Comparison of ENCODE assay signal across 12 mouse cellular contexts in genomic region chr4:139789772-139790171, GRCm38 (mm10). TPM values are rescaled to one million over a fixed set of nuclear protein-coding genes. Genes with fewer than 3 reads are reported as not detected.
DNase-seq lines count a peak whose midpoint lies in the region; TF ChIP-seq lines count a peak whose summit lies in the region.
"Had no signal": no experiment of that assay in that cellular context is flagged by ENCODE, and none has a peak within 500 bp of the region (broad histone marks: within the 10 kb centered on the region; RNA-seq: fewer than 3 reads in every experiment).

No protein-coding gene starts in this region.

- in situ Hi-C loops in CH12.LX (cut with MboI; ENCODE audit: low pct_ligation_motif_present, low pct_unique_long_range_greater_than_20kb, low sequenced_read_pairs) = no loop called here

- WGBS in kidney, adult 2 months = 80% methylated on average over 7 of the region's 7 CpGs

- TF ChIP-seq EP300 in CH12.LX (IDR thresholded peaks at IDR 0.05; ENCODE audit: low read length) = no peak

- H3K27me3 ChIP-seq in kidney, adult 2 months (replicated peaks; ENCODE audit: control insufficient read depth, insufficient read depth, low read length) = no peaks in the 10 kb centered on the region
- peaks cover 38% of the 10 kb centered on the region for H3K27me3 ChIP-seq in CH12.LX (replicated peaks)
- H3K27me3 ChIP-seq: liver, embryonic 15.5 days; midbrain, embryonic 15.5 days had no signal

- no peaks in the 10 kb centered on the region for H3K4me1 ChIP-seq in kidney, adult 2 months (ENCODE audit: control insufficient read depth, insufficient read depth, low read length)
- H3K4me1 ChIP-seq in CH12.LX (ENCODE audit: control insufficient read depth in 1 of 2, insufficient read depth in 2 of 2) = no peaks in the 10 kb centered on the region
- H3K4me1 ChIP-seq: liver, embryonic 15.5 days had no signal

- dilution Hi-C loops in CH12.LX (cut with MboI; ENCODE audit: extremely low pct_ligation_motif_present, extremely low pct_unique_long_range_greater_than_20kb, low sequenced_read_pairs) = no loop called here

- DNase-seq in kidney, adult 2 months = no peak
- DNase-seq in kidney, postnatal 14 days = no peak
- DNase-seq in 3T3-L1 (ENCODE audit: low read depth, low spot score) (peak; percentile 29), CH12.LX (ENCODE audit: extremely low read depth) (peak; percentile 20)
- peak; percentile 8 for DNase-seq in c-Kit-positive CD71-positive TER-119-positive erythroid progenitor cells, embryonic 14.5 days (ENCODE audit: low spot score)
- DNase-seq in urinary bladder, adult 2 months (ENCODE audit: low spot score) = no peak
- DNase-seq in cerebellum, postnatal 4 days (ENCODE audit: low spot score in 2 of 2) = no peak
- DNase-seq in layer of hippocampus, adult 18-20 months (ENCODE audit: low spot score in 2 of 2) = no peak

- H3K27ac ChIP-seq in kidney, adult 2 months (ENCODE audit: insufficient read depth, low read depth, low read length) = no peak overlapping the region
- H3K27ac ChIP-seq in CH12.LX (ENCODE audit: insufficient read depth, low read depth) = no peak overlapping the region
- H3K27ac ChIP-seq: liver, embryonic 15.5 days; midbrain, embryonic 15.5 days had no signal

- no peak overlapping the region for H3K4me2 ChIP-seq in CH12.LX (ENCODE audit: insufficient read depth, low read depth, poor library complexity, severe bottlenecking)
- H3K4me2 ChIP-seq: heart, embryonic 11.5 days; liver, embryonic 15.5 days; midbrain, embryonic 15.5 days had no signal

- no peaks in the 10 kb centered on the region for H3K79me2 ChIP-seq in CH12.LX (replicated peaks; ENCODE audit: control insufficient read depth, extremely low read depth, insufficient read depth, poor library complexity, severe bottlenecking)

- no peak overlapping the region for H3K9ac ChIP-seq in CH12.LX (ENCODE audit: insufficient read depth, low read depth)
- H3K9ac ChIP-seq: liver, embryonic 15.5 days; midbrain, embryonic 15.5 days had no signal

- TF ChIP-seq POLR2A in kidney, adult 2 months (IDR thresholded peaks at IDR 0.05; ENCODE audit: low read depth, low read length) = no peak
- no peak for TF ChIP-seq POLR2A in CH12.LX (IDR thresholded peaks at IDR 0.05; ENCODE audit: low read depth, low read length)

- no peaks in the 10 kb centered on the region for H3K36me3 ChIP-seq in kidney, adult 2 months (ENCODE audit: control insufficient read depth, insufficient read depth, low read length)
- no peaks in the 10 kb centered on the region for H3K36me3 ChIP-seq in CH12.LX (replicated peaks in 1 of 2; ENCODE audit: control insufficient read depth in 1 of 2, insufficient read depth in 1 of 2, low read length in 1 of 2)
- H3K36me3 ChIP-seq: liver, embryonic 15.5 days; midbrain, embryonic 15.5 days had no signal

- peak; percentile 36; the same call in 1 of the 2 replicates for TF ChIP-seq CTCF in kidney, adult 2 months (conservative IDR thresholded peaks at IDR 0.05; ENCODE audit: insufficient read depth, insufficient read length, low read depth, low read length)
- TF ChIP-seq CTCF in CH12.LX (conservative IDR thresholded peaks at IDR 0.05 in 1 of 2, IDR thresholded peaks at IDR 0.05 in 1 of 2; ENCODE audit: low read depth in 2 of 2, low read length in 2 of 2) = peak in 1 of 2 experiments; percentile 52; a peak in 2 of 4 replicates

- H3K4me3 ChIP-seq in kidney, adult 2 months (ENCODE audit: insufficient read depth, low read depth, low read length) = no peak overlapping the region
- H3K4me3 ChIP-seq in CH12.LX (replicated peaks in 1 of 3; ENCODE audit: low read depth in 2 of 3, low read length in 2 of 3, poor library complexity in 1 of 3) = no peak overlapping the region
- H3K4me3 ChIP-seq: liver, embryonic 15.5 days; midbrain, embryonic 15.5 days had no signal

- peaks cover 12% of the 10 kb centered on the region for H3K9me3 ChIP-seq in CH12.LX (replicated peaks; ENCODE audit: low read length)
- H3K9me3 ChIP-seq: liver, embryonic 15.5 days; midbrain, embryonic 15.5 days had no signal

- TF ChIP-seq RAD21 in CH12.LX (IDR thresholded peaks at IDR 0.05; ENCODE audit: low read depth, low read length) = peak; percentile 20

TF ChIP-seq in CH12.LX, 34 proteins besides CTCF, POLR2A, EP300 and RAD21:
- TF ChIP-seq MAFK (IDR thresholded peaks at IDR 0.05; ENCODE audit: insufficient replicate concordance, low read length) (no peak), USF2 (conservative IDR thresholded peaks at IDR 0.05; ENCODE audit: low read depth, low read length) (peak; percentile 43), CHD2 (IDR thresholded peaks at IDR 0.05; ENCODE audit: low read length) (no peak), ELF1 (IDR thresholded peaks at IDR 0.05; ENCODE audit: low read depth, low read length) (no peak), MAZ (IDR thresholded peaks at IDR 0.05; ENCODE audit: low read depth, low read length) (no peak), BHLHE40 (IDR thresholded peaks at IDR 0.05; ENCODE audit: low read depth, low read length) (peak; percentile 35; the same call in 1 of the 2 replicates), MYC (IDR thresholded peaks at IDR 0.05; ENCODE audit: low read depth, low read length) (no peak)

RNA-seq across cellular contexts. Expression of gene Pax7, which starts 43.6 kb away (rescaled TPM):
- polyA plus RNA-seq in kidney, adult 2 months (2012; rRNA removed) = 0.06 TPM in 1 of 2 replicates, not detected in the other
- total RNA-seq in CH12.LX (2012; rRNA removed) = not detected in 2 replicates
- total RNA-seq in CH12.LX (2014; rRNA removed) = not detected in 2 replicates
- polyA plus RNA-seq in CH12.LX (2012; ENCODE audit: insufficient read length, low read depth) = not detected in 2 replicates
- not detected in 2 replicates for polyA plus RNA-seq in urinary bladder, adult 2 months (2012; rRNA removed)
- total RNA-seq in layer of hippocampus, adult 18-20 months (2021) = not detected
- polyA plus RNA-seq: inflammation-experienced regulatory T-cells, adult 6 months had no signal

Comparison
In these comparisons a context has a peak if more than half of its experiments do, and no peak if none do; other contexts are left out.
1. DNase-seq: peak in 3T3-L1 (single experiment), CH12.LX (single experiment) and c-Kit-positive CD71-positive TER-119-positive erythroid progenitor cells, embryonic 14.5 days (single experiment); none in kidney, adult 2 months (single experiment), kidney, postnatal 14 days (single experiment), urinary bladder, adult 2 months (single experiment), cerebellum, postnatal 4 days (0 of 2) and layer of hippocampus, adult 18-20 months (0 of 2).